Mouse (Mus musculus): Measurements from ENCODE around the gene Arhgap24. TPM values are rescaled to one million over a fixed set of nuclear protein-coding genes. Genes with fewer than 3 reads are reported as not detected.
A peak's percentile ranks its signal among the peaks of the same experiment; 100 is the strongest.

Arhgap24 gene
- polyA plus RNA-seq, 1 experiment from 2014 or later = 10.6 TPM

- no peak for ATAC-seq (replicated peaks)
- no peak overlapping the region for H3K9ac ChIP-seq
- 56% methylated on average over 13 of the region's 13 CpGs for WGBS
- no peak overlapping the region for H3K27ac ChIP-seq
- no peaks in the 10 kb centered on the region for H3K4me1 ChIP-seq
- no peak overlapping the region for H3K4me3 ChIP-seq
- no peaks in the 10 kb centered on the region for H3K36me3 ChIP-seq (replicated peaks)
- no peaks in the 10 kb centered on the region for H3K9me3 ChIP-seq
- H3K27me3 ChIP-seq (replicated peaks) = no peaks in the 10 kb centered on the region
- no peak overlapping the region for H3K4me2 ChIP-seq
Observed at GRCm38 (mm10) chr5:102664988-102665726, 184.0 kb downstream of the Arhgap24 start.

- no peak for ATAC-seq (replicated peaks)
- 91% methylated on average over 3 of the region's 3 CpGs for WGBS
- no peak overlapping the region for H3K4me2 ChIP-seq
- no peak overlapping the region for H3K4me3 ChIP-seq
- no peaks in the 10 kb centered on the region for H3K9me3 ChIP-seq
- H3K27me3 ChIP-seq (replicated peaks) = no peaks in the 10 kb centered on the region
- no peak overlapping the region for H3K27ac ChIP-seq
- no peaks in the 10 kb centered on the region for H3K36me3 ChIP-seq (replicated peaks)
- H3K9ac ChIP-seq = no peak overlapping the region
- no peaks in the 10 kb centered on the region for H3K4me1 ChIP-seq
Observed at GRCm38 (mm10) chr5:102666886-102667285, 185.7 kb downstream of the Arhgap24 start.

- 93% methylated on average over 9 of the region's 9 CpGs for WGBS
- no peaks in the 10 kb centered on the region for H3K4me1 ChIP-seq
Observed at GRCm38 (mm10) chr5:102667754-102668575, 186.8 kb downstream of the Arhgap24 start.

GRCm38 (mm10) chr5:102670206-102670605, 189.0 kb downstream of the Arhgap24 start:
- no peaks in the 10 kb centered on the region for H3K36me3 ChIP-seq (replicated peaks)
- H3K27me3 ChIP-seq (replicated peaks) = no peaks in the 10 kb centered on the region
- no peak overlapping the region for H3K27ac ChIP-seq
- no peak for ATAC-seq (replicated peaks)
- no peaks in the 10 kb centered on the region for H3K9me3 ChIP-seq
- no peak overlapping the region for H3K4me3 ChIP-seq
- H3K9ac ChIP-seq = no peak overlapping the region
- no peak overlapping the region for H3K4me2 ChIP-seq
- H3K4me1 ChIP-seq = no peaks in the 10 kb centered on the region; the same call in 1 of the 2 replicates
- WGBS = 80% methylated on average over 4 of the region's 4 CpGs

More at GRCm38 (mm10) chr5:102667754-102668575, 186.8 kb downstream of the Arhgap24 start:
- ATAC-seq (replicated peaks) = no peak
- Histone ChIP-seq H3K9ac (no peak overlapping the region), H3K36me3 (replicated peaks) (no peaks in the 10 kb centered on the region), H3K4me3 (no peak overlapping the region), H3K27me3 (replicated peaks) (no peaks in the 10 kb centered on the region), H3K27ac (no peak overlapping the region), H3K4me2 (no peak overlapping the region), H3K9me3 (no peaks in the 10 kb centered on the region)

- no peak overlapping the region for H3K4me2 ChIP-seq
- H3K27me3 ChIP-seq (replicated peaks) = no peaks in the 10 kb centered on the region
- no peaks in the 10 kb centered on the region for H3K9me3 ChIP-seq
- H3K27ac ChIP-seq = no peak overlapping the region
- no peak for ATAC-seq (replicated peaks)
- H3K4me3 ChIP-seq = no peak overlapping the region
- no peaks in the 10 kb centered on the region; the same call in 1 of the 2 replicates for H3K4me1 ChIP-seq
- H3K9ac ChIP-seq = no peak overlapping the region
- WGBS = 82% methylated on average over 5 of the region's 5 CpGs
- H3K36me3 ChIP-seq (replicated peaks) = no peaks in the 10 kb centered on the region
Observed at GRCm38 (mm10) chr5:102670731-102671345, 189.6 kb downstream of the Arhgap24 start.

- H3K9me3 ChIP-seq = no peaks in the 10 kb centered on the region
- WGBS = 68% methylated on average over 2 of the region's 2 CpGs
- no peaks in the 10 kb centered on the region for H3K27me3 ChIP-seq (replicated peaks)
- ATAC-seq (replicated peaks) = no peak
- H3K36me3 ChIP-seq (replicated peaks) = no peaks in the 10 kb centered on the region
- H3K4me3 ChIP-seq = no peak overlapping the region
- H3K4me1 ChIP-seq = no peaks in the 10 kb centered on the region; the same call in 1 of the 2 replicates
- no peak overlapping the region for H3K9ac ChIP-seq
- no peak overlapping the region for H3K27ac ChIP-seq
- no peak overlapping the region for H3K4me2 ChIP-seq
Observed at GRCm38 (mm10) chr5:102675326-102675725, 194.1 kb downstream of the Arhgap24 start.

- Histone ChIP-seq H3K36me3 (replicated peaks) (no peaks in the 10 kb centered on the region), H3K4me3 (no peak overlapping the region), H3K4me2 (no peak overlapping the region), H3K9ac (no peak overlapping the region), H3K4me1 (no peaks in the 10 kb centered on the region; the same call in 1 of the 2 replicates), H3K27ac (no peak overlapping the region), H3K9me3 (no peaks in the 10 kb centered on the region), H3K27me3 (replicated peaks) (no peaks in the 10 kb centered on the region)
- WGBS = 49% methylated on average over 2 of the region's 2 CpGs
- no peak for ATAC-seq (replicated peaks)
Observed at GRCm38 (mm10) chr5:102677176-102677575, 196.0 kb downstream of the Arhgap24 start.

GRCm38 (mm10) chr5:102687673-102688072, 206.5 kb downstream of the Arhgap24 start:
- WGBS = 79% methylated on average over 5 of the region's 5 CpGs
- Histone ChIP-seq H3K9ac (no peak overlapping the region), H3K27me3 (replicated peaks) (no peaks in the 10 kb centered on the region), H3K9me3 (no peaks in the 10 kb centered on the region), H3K4me3 (no peak overlapping the region), H3K36me3 (replicated peaks) (no peaks in the 10 kb centered on the region), H3K4me1 (no peaks in the 10 kb centered on the region), H3K27ac (no peak overlapping the region), H3K4me2 (no peak overlapping the region)
- ATAC-seq (replicated peaks) = no peak

GRCm38 (mm10) chr5:102692487-102692886, 211.3 kb downstream of the Arhgap24 start:
- no peaks in the 10 kb centered on the region for H3K27me3 ChIP-seq (replicated peaks)
- no peak overlapping the region for H3K27ac ChIP-seq
- H3K4me3 ChIP-seq = no peak overlapping the region
- H3K9me3 ChIP-seq = no peaks in the 10 kb centered on the region
- H3K4me1 ChIP-seq = no peaks in the 10 kb centered on the region
- peak; percentile 83 for ATAC-seq (replicated peaks)
- no peaks in the 10 kb centered on the region for H3K36me3 ChIP-seq (replicated peaks)
- 14% methylated on average over 4 of the region's 4 CpGs for WGBS
- H3K9ac ChIP-seq = no peak overlapping the region
- H3K4me2 ChIP-seq = no peak overlapping the region

- H3K9ac ChIP-seq = no peak overlapping the region
- H3K27ac ChIP-seq = no peak overlapping the region
- no peak for ATAC-seq (replicated peaks)
- WGBS = 72% methylated on average over 2 of the region's 2 CpGs
- H3K36me3 ChIP-seq (replicated peaks) = no peaks in the 10 kb centered on the region
- H3K4me3 ChIP-seq = no peak overlapping the region
- no peak overlapping the region for H3K4me2 ChIP-seq
- H3K4me1 ChIP-seq = no peaks in the 10 kb centered on the region
- no peaks in the 10 kb centered on the region for H3K27me3 ChIP-seq (replicated peaks)
- H3K9me3 ChIP-seq = no peaks in the 10 kb centered on the region
Observed at GRCm38 (mm10) chr5:102693192-102693591, 212.0 kb downstream of the Arhgap24 start.

GRCm38 (mm10) chr5:102693871-102694270, 212.7 kb downstream of the Arhgap24 start:
- H3K4me1 ChIP-seq = no peaks in the 10 kb centered on the region
- no peak overlapping the region for H3K27ac ChIP-seq
- H3K9ac ChIP-seq = no peak overlapping the region
- H3K4me3 ChIP-seq = no peak overlapping the region
- H3K9me3 ChIP-seq = no peaks in the 10 kb centered on the region
- H3K36me3 ChIP-seq (replicated peaks) = no peaks in the 10 kb centered on the region
- no peaks in the 10 kb centered on the region for H3K27me3 ChIP-seq (replicated peaks)
- H3K4me2 ChIP-seq = no peak overlapping the region
- ATAC-seq (replicated peaks) = no peak
- WGBS = 91% methylated on average over 3 of the region's 3 CpGs

GRCm38 (mm10) chr5:102697784-102698183, 216.6 kb downstream of the Arhgap24 start:
- H3K4me1 ChIP-seq = no peaks in the 10 kb centered on the region
- H3K4me3 ChIP-seq = no peak overlapping the region
- ATAC-seq (replicated peaks) = no peak
- no peaks in the 10 kb centered on the region for H3K27me3 ChIP-seq (replicated peaks)
- H3K9me3 ChIP-seq = no peaks in the 10 kb centered on the region
- no peak overlapping the region for H3K9ac ChIP-seq
- 81% methylated on average over 1 of the region's 1 CpGs for WGBS
- no peak overlapping the region for H3K27ac ChIP-seq
- H3K4me2 ChIP-seq = no peak overlapping the region
- no peaks in the 10 kb centered on the region for H3K36me3 ChIP-seq (replicated peaks)

Data from midbrain, embryonic 15.5 days (tissue).